Mouse (Mus musculus): ENCODE data around the gene Pappa. TPM values are rescaled to one million over a fixed set of nuclear protein-coding genes. Genes with fewer than 3 reads are reported as not detected.

The Pappa gene
- polyA plus RNA-seq, 1 experiment = not detected

DNA sequence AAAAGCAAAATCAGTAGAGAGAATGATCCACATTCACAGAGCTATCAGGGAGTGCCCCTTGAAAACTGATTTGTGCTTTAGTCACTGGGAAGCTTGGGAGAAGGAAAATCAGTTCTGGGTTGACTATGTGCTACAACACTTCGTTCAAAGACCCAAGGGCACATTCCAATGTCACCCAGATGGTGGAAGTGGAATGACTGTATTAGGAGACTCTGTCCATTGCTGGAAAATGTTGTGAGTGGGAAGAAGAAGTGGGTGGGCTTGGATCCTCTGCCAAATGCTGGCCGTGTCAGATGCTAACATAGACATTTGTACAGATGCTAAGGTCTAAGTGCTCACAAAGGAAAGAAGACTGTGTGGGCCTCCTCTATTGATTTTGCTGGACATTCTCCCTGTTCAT lies 29.6 kb downstream of the Pappa start:
- WGBS = 64% methylated on average over 2 of the region's 2 CpGs
- H3K4me1 ChIP-seq (ENCODE audit: control insufficient read depth, insufficient read depth, low read length) = no peaks in the 10 kb centered on the region
- TF ChIP-seq POLR2A (IDR thresholded peaks at IDR 0.05; ENCODE audit: insufficient read depth, low read depth, low read length) (no peak), CTCF (IDR thresholded peaks at IDR 0.05; ENCODE audit: insufficient read depth, low read depth, low read length) (no peak)
- H3K27ac ChIP-seq (ENCODE audit: insufficient read depth, low read depth, low read length) = no peak overlapping the region
- no peak overlapping the region for H3K4me3 ChIP-seq (ENCODE audit: insufficient read depth, low read depth, low read length)

DNA sequence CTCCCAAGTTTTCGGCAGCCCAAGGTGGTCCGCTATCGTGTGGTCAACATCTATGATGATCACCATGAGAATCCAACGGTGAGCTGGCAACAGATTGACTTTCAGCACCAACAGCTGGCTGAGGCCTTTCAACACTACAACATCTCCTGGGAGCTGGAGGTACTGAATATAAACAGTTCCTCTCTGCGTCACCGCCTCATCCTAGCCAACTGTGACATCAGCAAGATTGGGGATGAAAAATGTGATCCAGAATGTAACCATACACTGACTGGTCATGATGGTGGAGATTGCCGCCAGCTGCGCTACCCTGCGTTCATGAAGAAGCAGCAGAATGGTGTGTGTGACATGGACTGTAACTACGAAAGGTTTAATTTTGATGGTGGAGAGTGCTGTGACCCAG lies 32.3 kb downstream of the Pappa start:
- no peaks in the 10 kb centered on the region for H3K4me1 ChIP-seq (ENCODE audit: control insufficient read depth, insufficient read depth, low read length)
- TF ChIP-seq CTCF (IDR thresholded peaks at IDR 0.05; ENCODE audit: insufficient read depth, low read depth, low read length) (no peak), POLR2A (IDR thresholded peaks at IDR 0.05; ENCODE audit: insufficient read depth, low read depth, low read length) (no peak)
- H3K4me3 ChIP-seq (ENCODE audit: insufficient read depth, low read depth, low read length) = no peak overlapping the region
- H3K27ac ChIP-seq (ENCODE audit: insufficient read depth, low read depth, low read length) = no peak overlapping the region
- 97% methylated on average over 10 of the region's 10 CpGs for WGBS

DNA sequence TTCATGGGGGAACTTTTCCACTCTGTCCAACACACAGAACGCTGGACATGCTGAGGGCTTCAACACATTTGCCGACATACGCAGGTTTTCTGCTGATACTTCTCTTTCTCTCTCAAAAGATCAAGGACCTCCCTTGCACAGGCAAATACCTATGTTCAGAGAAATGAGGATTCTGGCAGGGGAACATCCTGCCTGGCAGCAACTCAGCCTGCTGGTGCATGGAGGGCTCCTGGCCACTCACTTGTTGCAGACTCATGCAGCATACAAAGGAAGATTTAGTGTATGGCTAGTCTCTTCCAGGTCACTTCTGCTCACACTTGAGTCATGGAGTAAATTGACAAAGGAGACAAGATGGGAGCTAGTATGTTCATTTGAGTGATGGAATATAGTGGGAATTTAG lies 34.7 kb downstream of the Pappa start:
- WGBS = 89% methylated on average over 3 of the region's 3 CpGs
- H3K27ac ChIP-seq (ENCODE audit: insufficient read depth, low read depth, low read length) = no peak overlapping the region
- TF ChIP-seq CTCF (IDR thresholded peaks at IDR 0.05; ENCODE audit: insufficient read depth, low read depth, low read length) = no peak
- TF ChIP-seq POLR2A (IDR thresholded peaks at IDR 0.05; ENCODE audit: insufficient read depth, low read depth, low read length) = no peak
- no peaks in the 10 kb centered on the region for H3K4me1 ChIP-seq (ENCODE audit: control insufficient read depth, insufficient read depth, low read length)
- H3K4me3 ChIP-seq (ENCODE audit: insufficient read depth, low read depth, low read length) = no peak overlapping the region

DNA sequence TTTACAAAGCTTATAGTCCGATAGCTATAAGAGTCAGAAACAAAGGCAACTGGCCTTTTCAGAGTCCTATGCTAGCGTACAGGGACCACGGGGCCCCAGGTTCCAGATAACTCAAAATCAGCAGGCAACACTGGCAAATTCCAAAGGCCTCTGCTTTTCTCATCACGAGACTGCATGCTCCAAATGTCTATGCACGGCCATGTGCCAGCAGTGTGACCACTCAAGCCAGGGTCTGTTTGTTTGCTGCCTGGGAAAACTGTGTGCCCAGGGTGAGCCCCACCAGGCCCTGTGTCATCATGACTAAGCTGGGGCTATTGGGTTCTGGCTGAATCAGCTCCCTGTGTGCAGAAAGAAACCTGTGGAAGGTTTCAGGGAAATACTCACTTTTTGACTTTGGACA lies 35.5 kb downstream of the Pappa start:
- 64% methylated on average over 5 of the region's 5 CpGs for WGBS
- Histone ChIP-seq H3K27ac (ENCODE audit: insufficient read depth, low read depth, low read length) (no peak overlapping the region), H3K4me1 (ENCODE audit: control insufficient read depth, insufficient read depth, low read length) (no peaks in the 10 kb centered on the region), H3K4me3 (ENCODE audit: insufficient read depth, low read depth, low read length) (no peak overlapping the region)
- no peak for TF ChIP-seq CTCF (IDR thresholded peaks at IDR 0.05; ENCODE audit: insufficient read depth, low read depth, low read length)
- TF ChIP-seq POLR2A (IDR thresholded peaks at IDR 0.05; ENCODE audit: insufficient read depth, low read depth, low read length) = no peak

DNA sequence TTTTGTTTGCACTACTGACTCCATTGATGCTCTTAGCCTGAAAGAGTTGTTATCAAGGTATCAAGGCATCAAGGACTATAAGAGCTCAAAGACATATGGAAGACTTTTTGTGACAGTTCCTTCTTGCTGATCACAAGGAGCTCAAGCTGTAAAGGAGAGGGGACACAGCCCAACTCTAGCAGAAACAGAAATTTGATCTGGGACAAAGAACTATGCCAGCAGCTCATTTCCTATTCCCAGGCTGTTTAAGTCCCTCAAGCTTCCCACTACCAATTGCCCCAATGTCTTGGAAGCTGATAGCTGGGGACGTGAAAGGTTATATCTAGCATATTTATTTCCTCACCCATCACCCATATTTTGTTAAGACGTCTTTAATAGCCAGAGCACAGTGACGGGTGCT lies 39.7 kb downstream of the Pappa start:
- WGBS = 85% methylated on average over 3 of the region's 3 CpGs
- TF ChIP-seq CTCF (IDR thresholded peaks at IDR 0.05; ENCODE audit: insufficient read depth, low read depth, low read length) = no peak
- TF ChIP-seq POLR2A (IDR thresholded peaks at IDR 0.05; ENCODE audit: insufficient read depth, low read depth, low read length) = no peak
- Histone ChIP-seq H3K4me1 (ENCODE audit: control insufficient read depth, insufficient read depth, low read length) (no peaks in the 10 kb centered on the region), H3K4me3 (ENCODE audit: insufficient read depth, low read depth, low read length) (no peak overlapping the region), H3K27ac (ENCODE audit: insufficient read depth, low read depth, low read length) (no peak overlapping the region)

DNA sequence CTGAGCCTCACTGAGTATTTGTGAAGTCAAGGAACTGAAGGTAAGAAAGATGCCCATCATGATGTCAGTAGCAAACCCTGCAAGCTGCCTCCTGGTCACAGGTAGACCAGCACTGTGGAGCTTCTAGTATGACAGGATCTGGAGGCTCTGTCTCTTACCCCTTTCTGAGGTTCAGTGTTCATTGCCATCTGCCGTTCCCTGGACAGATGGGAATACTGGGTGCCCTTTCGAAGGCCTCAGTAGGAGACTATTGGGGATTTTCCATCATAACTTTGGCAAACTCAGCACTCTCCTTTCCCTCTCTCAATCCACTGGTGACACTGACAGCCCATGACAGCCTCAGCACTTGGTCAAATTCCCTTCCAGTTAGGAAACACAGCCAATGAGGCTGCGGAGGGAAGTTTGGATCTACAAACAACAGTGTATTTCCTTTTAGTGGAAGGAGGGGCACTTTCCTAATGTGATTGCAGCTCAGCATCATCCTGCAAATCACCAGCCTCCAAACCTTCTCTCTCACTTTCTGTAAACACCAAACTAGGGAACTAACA lies 42.4 kb downstream of the Pappa start:
- H3K4me1 ChIP-seq (ENCODE audit: control insufficient read depth, insufficient read depth, low read length) = no peaks in the 10 kb centered on the region
- no peak overlapping the region for H3K27ac ChIP-seq (ENCODE audit: insufficient read depth, low read depth, low read length)
- WGBS = 88% methylated on average over 3 of the region's 3 CpGs
- no peak overlapping the region for H3K4me3 ChIP-seq (ENCODE audit: insufficient read depth, low read depth, low read length)
- TF ChIP-seq POLR2A (IDR thresholded peaks at IDR 0.05; ENCODE audit: insufficient read depth, low read depth, low read length) = no peak
- no peak for TF ChIP-seq CTCF (IDR thresholded peaks at IDR 0.05; ENCODE audit: insufficient read depth, low read depth, low read length)

DNA sequence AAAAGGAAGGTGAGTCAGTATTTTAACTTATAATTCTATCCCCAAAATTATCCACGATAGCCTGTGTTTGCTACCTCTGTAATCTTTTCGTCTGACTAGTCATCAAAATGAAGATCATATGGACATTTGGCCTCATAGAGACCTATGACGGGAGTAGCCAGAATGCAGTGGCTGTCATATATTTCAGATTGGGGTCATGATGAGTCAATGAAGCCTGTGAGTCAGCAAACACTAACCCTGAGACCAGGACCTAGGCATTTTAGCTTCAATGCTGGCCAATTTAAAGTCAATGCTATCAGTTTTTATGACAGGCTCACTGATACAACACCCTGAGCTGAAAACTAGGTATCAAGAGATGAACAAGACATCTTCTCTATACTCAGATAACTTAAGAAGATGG lies 50.5 kb downstream of the Pappa start:
- WGBS = 96% methylated on average over 3 of the region's 3 CpGs
- no peak for TF ChIP-seq CTCF (IDR thresholded peaks at IDR 0.05; ENCODE audit: insufficient read depth, low read depth, low read length)
- TF ChIP-seq POLR2A (IDR thresholded peaks at IDR 0.05; ENCODE audit: insufficient read depth, low read depth, low read length) = no peak
- Histone ChIP-seq H3K27ac (ENCODE audit: insufficient read depth, low read depth, low read length) (no peak overlapping the region), H3K4me1 (ENCODE audit: control insufficient read depth, insufficient read depth, low read length) (no peaks in the 10 kb centered on the region), H3K4me3 (ENCODE audit: insufficient read depth, low read depth, low read length) (no peak overlapping the region)

DNA sequence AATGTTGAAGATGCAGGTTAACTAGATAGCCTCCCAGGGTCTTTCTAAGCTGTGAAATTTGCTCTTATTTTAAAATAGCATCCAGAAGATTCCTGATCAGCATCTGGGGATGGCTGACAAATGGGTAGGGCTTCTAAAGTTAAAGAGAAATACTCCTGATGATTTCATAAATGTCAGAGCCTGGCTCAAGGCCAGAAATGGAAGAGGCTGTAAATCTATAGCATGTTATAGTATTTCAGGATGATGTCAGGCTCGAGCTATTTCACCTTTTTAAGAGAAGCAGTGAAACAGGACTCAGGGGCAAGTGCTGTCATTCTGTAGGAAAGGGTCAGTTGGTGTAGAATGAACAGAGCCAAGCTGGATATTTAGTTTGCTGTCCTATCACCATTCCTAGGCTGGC lies 54.2 kb downstream of the Pappa start:
- no peak for TF ChIP-seq POLR2A (IDR thresholded peaks at IDR 0.05; ENCODE audit: insufficient read depth, low read depth, low read length)
- no peak for TF ChIP-seq CTCF (IDR thresholded peaks at IDR 0.05; ENCODE audit: insufficient read depth, low read depth, low read length)
- WGBS = 70% methylated on average over 1 of the region's 1 CpGs
- Histone ChIP-seq H3K27ac (ENCODE audit: insufficient read depth, low read depth, low read length) (no peak overlapping the region), H3K4me1 (ENCODE audit: control insufficient read depth, insufficient read depth, low read length) (no peaks in the 10 kb centered on the region), H3K4me3 (ENCODE audit: insufficient read depth, low read depth, low read length) (no peak overlapping the region)

DNA sequence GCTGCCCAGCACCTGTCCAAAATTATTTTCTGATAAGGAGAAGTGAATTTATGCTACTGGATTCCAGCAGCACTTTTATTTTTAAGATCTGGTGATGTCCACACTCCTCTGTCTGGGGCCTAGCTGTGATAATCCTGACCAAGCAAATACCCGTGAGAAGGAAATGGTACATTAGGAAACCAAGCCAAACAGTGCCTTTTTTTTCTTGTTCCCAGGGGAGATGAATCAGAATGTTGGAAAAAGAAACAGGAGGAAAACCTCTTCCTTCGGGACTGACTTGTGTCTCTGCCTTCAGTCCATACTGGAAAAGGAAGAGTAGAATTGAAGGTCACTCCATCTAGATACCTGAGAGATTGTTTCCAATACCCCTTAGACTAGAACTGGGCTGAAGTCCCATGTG lies 63.3 kb downstream of the Pappa start:
- 72% methylated on average over 2 of the region's 2 CpGs for WGBS
- Histone ChIP-seq H3K4me1 (ENCODE audit: control insufficient read depth, insufficient read depth, low read length) (no peaks in the 10 kb centered on the region), H3K27ac (ENCODE audit: insufficient read depth, low read depth, low read length) (no peak overlapping the region), H3K4me3 (ENCODE audit: insufficient read depth, low read depth, low read length) (no peak overlapping the region)
- TF ChIP-seq POLR2A (IDR thresholded peaks at IDR 0.05; ENCODE audit: insufficient read depth, low read depth, low read length) (no peak), CTCF (IDR thresholded peaks at IDR 0.05; ENCODE audit: insufficient read depth, low read depth, low read length) (no peak)

DNA sequence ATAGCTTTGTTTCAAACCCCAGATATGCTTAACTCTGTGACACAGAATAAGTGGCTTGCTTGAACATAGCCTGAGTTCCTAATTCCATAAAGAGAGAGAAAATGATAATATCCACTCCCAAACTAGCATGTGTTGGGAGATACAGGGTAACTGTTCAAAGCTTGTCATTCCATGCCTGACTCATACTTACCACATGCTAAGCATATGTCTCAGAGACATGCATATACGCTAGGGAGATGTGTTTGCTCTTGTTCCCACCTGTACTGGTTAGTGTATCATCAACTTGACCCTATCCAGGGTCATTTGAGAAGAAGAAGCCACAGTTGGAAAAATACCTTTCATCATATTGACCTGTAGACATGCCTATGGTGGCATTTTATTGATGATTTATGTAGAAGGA lies 63.7 kb downstream of the Pappa start:
- no peak for TF ChIP-seq CTCF (IDR thresholded peaks at IDR 0.05; ENCODE audit: insufficient read depth, low read depth, low read length)
- no peak for TF ChIP-seq POLR2A (IDR thresholded peaks at IDR 0.05; ENCODE audit: insufficient read depth, low read depth, low read length)
- Histone ChIP-seq H3K4me1 (ENCODE audit: control insufficient read depth, insufficient read depth, low read length) (no peaks in the 10 kb centered on the region), H3K4me3 (ENCODE audit: insufficient read depth, low read depth, low read length) (no peak overlapping the region), H3K27ac (ENCODE audit: insufficient read depth, low read depth, low read length) (no peak overlapping the region)
- WGBS = 93% methylated on average over 1 of the region's 1 CpGs
